Mouse (Mus musculus) megakaryocyte, embryonic 14.5 days (primary cell): ENCODE measurements at regions not wholly inside any gene's neighbourhood (a gene's known extent, or its start where the extent isn't known, plus 50 kb on each side); places are given as distances from the start of the nearest gene placed in this dataset.

ENCODE experiments used
- H3K27me3 ChIP-seq: replicated peaks from 2 replicates; pipeline ENCODE3; 2012; ENCODE audit warnings: inconsistent platforms
- H3K36me3 ChIP-seq: replicated peaks from 2 replicates; pipeline ENCODE3; 2012; ENCODE audit warnings: low read length, inconsistent platforms, mixed read lengths
- H3K4me1 ChIP-seq: 2 replicates; pipeline ENCODE4 v1.6.1; 2012; ENCODE audit warnings: inconsistent platforms
- H3K4me3 ChIP-seq: replicated peaks from 2 replicates; pipeline ENCODE3; 2012; ENCODE audit warnings: moderate library complexity, mild to moderate bottlenecking, inconsistent platforms
- H3K9me3 ChIP-seq: 2 replicates; pipeline ENCODE4 v1.6.1; 2012; ENCODE audit warnings: inconsistent platforms
- FLI1 ChIP-seq: IDR thresholded peaks from 2 replicates; pipeline ENCODE4 v1.6.1; 2012; ENCODE audit warnings: low read length, inconsistent platforms, mixed read lengths
- GATA1 ChIP-seq: IDR thresholded peaks from 3 replicates; pipeline ENCODE4 v1.6.1; 2012; ENCODE audit warnings: mixed read lengths, low read length, inconsistent platforms, borderline replicate concordance

DNA sequence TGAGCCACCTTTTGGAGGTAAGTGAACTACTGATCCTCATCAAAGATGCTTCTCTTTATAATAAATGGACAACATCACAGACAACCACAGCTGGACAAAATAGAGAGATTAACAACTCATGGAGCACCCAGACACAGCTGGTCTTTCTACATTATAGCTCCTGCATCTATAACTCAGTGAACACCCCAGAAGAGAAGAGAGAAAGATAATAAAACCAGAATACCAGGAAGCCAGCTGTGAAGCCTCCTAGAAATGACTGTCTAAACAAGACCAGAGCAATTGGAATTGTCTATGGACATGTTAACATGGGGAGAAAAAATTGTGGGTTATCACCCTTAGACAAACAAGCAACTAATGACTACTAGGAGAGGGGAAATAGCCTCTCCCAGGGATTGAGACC is 609.8 kb upstream of the Kdm8 start:
- no peak for TF ChIP-seq GATA1
- TF ChIP-seq FLI1: no peak
- Histone ChIP-seq H3K4me1 (no peaks in the 10 kb centered on the region), H3K27me3 (no peaks in the 10 kb centered on the region), H3K36me3 (no peaks in the 10 kb centered on the region), H3K9me3 (peaks cover 39% of the 10 kb centered on the region), H3K4me3 (no peak overlapping the region)

DNA sequence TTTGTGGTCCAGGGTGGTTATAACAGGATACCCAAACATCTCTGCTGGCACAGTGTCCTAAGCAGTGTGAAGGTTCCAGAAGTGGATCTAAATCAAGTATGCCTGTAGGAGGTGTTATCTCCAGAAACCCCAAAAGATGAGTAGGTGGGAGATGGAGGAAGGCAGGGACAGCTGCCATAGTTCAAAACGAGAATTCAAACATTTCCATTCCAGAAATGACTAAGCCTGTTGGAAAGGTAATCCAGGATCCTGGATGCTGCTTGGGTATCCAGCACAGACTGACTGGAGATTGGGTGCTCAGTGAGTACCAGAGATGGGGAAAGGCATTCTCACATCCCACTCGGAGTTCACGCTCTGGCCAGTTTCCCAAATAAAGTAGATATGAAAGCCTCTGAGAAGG is 607.9 kb upstream of the Kdm8 start:
- TF ChIP-seq FLI1 (no peak), GATA1 (no peak)
- H3K4me3 ChIP-seq: no peak overlapping the region
- H3K36me3 ChIP-seq: no peaks in the 10 kb centered on the region
- no peaks in the 10 kb centered on the region for H3K27me3 ChIP-seq
- peaks cover 34% of the 10 kb centered on the region for H3K9me3 ChIP-seq
- H3K4me1 ChIP-seq: no peaks in the 10 kb centered on the region

GRCm38 (mm10) chr7:124855056-124855455 is 589.4 kb upstream of the Kdm8 start:
- TF ChIP-seq GATA1 (no peak), FLI1 (no peak)
- Histone ChIP-seq H3K36me3 (no peaks in the 10 kb centered on the region), H3K4me1 (no peaks in the 10 kb centered on the region), H3K4me3 (no peak overlapping the region), H3K27me3 (no peaks in the 10 kb centered on the region), H3K9me3 (peaks cover 5% of the 10 kb centered on the region; the same call in 1 of the 2 replicates)

GRCm38 (mm10) chr7:124857106-124857505 is 587.4 kb upstream of the Kdm8 start:
- Histone ChIP-seq H3K4me1 (no peaks in the 10 kb centered on the region), H3K36me3 (no peaks in the 10 kb centered on the region), H3K27me3 (no peaks in the 10 kb centered on the region), H3K9me3 (peaks cover 5% of the 10 kb centered on the region; the same call in 1 of the 2 replicates), H3K4me3 (no peak overlapping the region)
- TF ChIP-seq GATA1 (no peak), FLI1 (no peak)

DNA sequence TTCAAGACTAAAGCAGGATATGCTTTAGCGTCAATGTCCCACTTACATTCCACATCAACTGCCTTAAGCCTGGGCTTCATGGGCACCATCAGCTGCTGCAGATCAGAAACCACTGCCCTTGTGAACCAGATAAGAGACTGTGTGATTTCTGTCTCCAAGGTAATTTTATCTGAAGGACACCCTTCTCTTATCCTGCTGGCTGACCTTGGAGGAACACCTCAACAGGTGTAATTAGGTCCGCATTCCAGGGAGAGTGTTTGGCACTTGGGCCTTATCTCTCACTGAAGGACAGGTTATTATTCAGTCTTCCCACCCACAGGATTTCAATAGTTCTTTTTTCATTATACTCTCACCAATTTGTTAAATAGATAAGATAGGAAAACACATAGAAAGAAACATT is 583.1 kb upstream of the Kdm8 start:
- no peaks in the 10 kb centered on the region for H3K4me1 ChIP-seq
- no peak for TF ChIP-seq GATA1
- TF ChIP-seq FLI1: no peak

DNA sequence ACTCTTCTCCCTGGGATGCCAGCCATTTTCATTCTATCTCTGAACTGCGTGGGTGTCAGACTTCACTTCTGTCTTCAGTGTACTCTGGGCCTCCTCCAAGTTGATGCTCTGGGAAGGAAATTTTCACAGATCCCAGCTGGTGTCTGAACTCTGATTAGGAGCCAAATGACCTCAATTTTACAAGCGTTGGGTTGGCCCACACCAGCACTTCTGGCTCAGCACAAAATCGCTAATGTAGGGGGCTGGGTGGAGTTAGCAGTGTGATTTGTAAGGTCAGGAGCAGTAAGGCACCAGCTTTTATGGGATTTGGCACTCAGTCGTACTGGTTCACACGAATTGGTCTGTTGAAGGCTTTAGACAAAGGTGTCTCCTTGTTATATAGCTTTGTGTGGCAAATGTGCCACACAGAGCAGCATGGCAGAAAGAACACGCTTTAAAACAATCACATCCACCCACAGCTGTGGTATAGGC is 576.3 kb upstream of the Kdm8 start:
- Histone ChIP-seq H3K27me3 (no peaks in the 10 kb centered on the region), H3K4me3 (no peak overlapping the region), H3K36me3 (no peaks in the 10 kb centered on the region), H3K9me3 (peaks cover 3% of the 10 kb centered on the region; the same call in 1 of the 2 replicates), H3K4me1 (no peaks in the 10 kb centered on the region)
- no peak for TF ChIP-seq FLI1
- no peak for TF ChIP-seq GATA1

More for the DNA sequence above, 583.1 kb upstream of the Kdm8 start:
- H3K27me3 ChIP-seq: no peaks in the 10 kb centered on the region
- H3K9me3 ChIP-seq: no peaks in the 10 kb centered on the region
- H3K4me3 ChIP-seq: no peak overlapping the region
- no peaks in the 10 kb centered on the region for H3K36me3 ChIP-seq

GRCm38 (mm10) chr7:124868621-124869020 is 575.9 kb upstream of the Kdm8 start:
- H3K4me1 ChIP-seq: no peaks in the 10 kb centered on the region
- H3K27me3 ChIP-seq: no peaks in the 10 kb centered on the region
- TF ChIP-seq GATA1 (no peak), FLI1 (no peak)
- H3K9me3 ChIP-seq: peaks cover 4% of the 10 kb centered on the region; the same call in 1 of the 2 replicates
- no peaks in the 10 kb centered on the region for H3K36me3 ChIP-seq
- no peak overlapping the region for H3K4me3 ChIP-seq

DNA sequence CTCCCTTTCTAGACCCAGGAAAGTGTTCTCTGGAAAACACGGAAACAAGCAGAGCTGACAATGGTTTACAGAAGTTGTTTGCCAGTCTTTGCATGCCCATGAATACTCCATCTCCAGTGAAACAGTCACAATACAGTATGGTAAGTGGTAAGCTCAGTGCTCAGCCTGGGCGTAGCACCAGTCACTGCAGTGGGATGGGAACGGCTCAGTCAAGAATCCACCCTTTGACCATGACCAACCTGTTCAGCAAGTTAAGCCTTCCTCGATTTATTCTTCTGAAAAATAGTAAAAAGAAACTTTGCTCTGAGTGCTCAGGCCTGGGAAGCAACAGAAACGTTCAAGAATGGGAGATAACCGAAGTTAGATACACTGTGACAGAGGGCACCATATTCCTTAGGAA is 563.7 kb upstream of the Kdm8 start:
- Histone ChIP-seq H3K4me1 (no peaks in the 10 kb centered on the region), H3K9me3 (peaks cover 12% of the 10 kb centered on the region), H3K36me3 (no peaks in the 10 kb centered on the region), H3K27me3 (no peaks in the 10 kb centered on the region), H3K4me3 (no peak overlapping the region)
- TF ChIP-seq FLI1 (no peak), GATA1 (no peak)

GRCm38 (mm10) chr7:124907233-124907632 is 537.2 kb upstream of the Kdm8 start:
- H3K27me3 ChIP-seq: no peaks in the 10 kb centered on the region
- no peaks in the 10 kb centered on the region for H3K4me1 ChIP-seq
- TF ChIP-seq GATA1 (no peak), FLI1 (no peak)
- no peaks in the 10 kb centered on the region for H3K36me3 ChIP-seq
- H3K9me3 ChIP-seq: peaks cover 42% of the 10 kb centered on the region
- no peak overlapping the region for H3K4me3 ChIP-seq

GRCm38 (mm10) chr7:124907662-124908296 is 536.7 kb upstream of the Kdm8 start:
- no peak overlapping the region for H3K4me3 ChIP-seq
- H3K4me1 ChIP-seq: no peaks in the 10 kb centered on the region
- H3K36me3 ChIP-seq: no peaks in the 10 kb centered on the region
- no peak for TF ChIP-seq GATA1
- TF ChIP-seq FLI1: no peak
- H3K9me3 ChIP-seq: peaks cover 39% of the 10 kb centered on the region
- H3K27me3 ChIP-seq: no peaks in the 10 kb centered on the region
